Mouse (Mus musculus): ENCODE results near the gene Rreb1. TPM values are rescaled to one million over a fixed set of nuclear protein-coding genes. Genes with fewer than 3 reads are reported as not detected.
A peak's percentile ranks its signal among the peaks of the same experiment; 100 is the strongest.

Rreb1 gene
- total and polyA plus RNA-seq, 3 experiments = 8.1 to 34.0 TPM; not detected in 1

DNA sequence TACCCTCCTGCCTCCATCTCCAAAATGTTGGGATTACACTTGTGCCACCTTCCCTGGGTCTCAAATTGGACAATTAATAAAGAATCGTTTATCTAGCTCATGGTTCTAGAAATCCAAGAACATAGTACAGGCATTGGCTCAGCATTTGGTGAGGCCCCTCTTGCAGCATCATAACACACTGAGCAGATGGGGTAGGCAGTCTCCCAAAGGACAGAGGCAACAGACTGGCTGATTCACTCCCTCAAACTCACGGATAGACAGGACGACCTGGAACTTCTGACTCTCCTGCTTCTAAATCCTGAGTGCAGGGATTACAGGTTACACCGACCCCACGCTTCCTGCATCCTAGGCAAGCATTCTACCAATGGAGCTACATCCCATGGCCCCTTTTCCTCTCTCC, 38.5 kb downstream of the Rreb1 start:
- H3K36me3 ChIP-seq (ENCODE audit: control insufficient read depth in 1 of 2, insufficient read depth in 2 of 2, low read length in 2 of 2) = peaks cover 0 to 7% of the 10 kb centered on the region in 2 experiments; a peak in 2 of 4 replicates
- no peak overlapping the region for H3K4me3 ChIP-seq (ENCODE audit: control insufficient read depth in 1 of 2, insufficient read depth in 1 of 2, low read depth in 2 of 2, low read length in 2 of 2)
- H3K9ac ChIP-seq (ENCODE audit: control insufficient read depth, low read depth, low read length, poor library complexity, severe bottlenecking) = no peak overlapping the region
- DNase-seq (ENCODE audit: low read depth, low spot score) = no peak
- TF ChIP-seq RCOR1 (IDR thresholded peaks at IDR 0.05; ENCODE audit: low read depth, low read length) (no peak), MAZ (IDR thresholded peaks at IDR 0.05; ENCODE audit: low read depth, low read length) (no peak), SMC3 (IDR thresholded peaks at IDR 0.05; ENCODE audit: low read depth, low read length) (no peak), MXI1 (IDR thresholded peaks at IDR 0.05; ENCODE audit: low read depth, low read length) (no peak), RAD21 (IDR thresholded peaks at IDR 0.05; ENCODE audit: low read depth, low read length) (no peak), MYC (IDR thresholded peaks at IDR 0.05; ENCODE audit: low read depth, low read length) (no peak), MAFK (IDR thresholded peaks at IDR 0.05; ENCODE audit: borderline replicate concordance, low read depth, low read length) (no peak)
- no peak overlapping the region for H3K27ac ChIP-seq (ENCODE audit: control insufficient read depth, low read depth, low read length)
- no peaks in the 10 kb centered on the region for H3K79me2 ChIP-seq (ENCODE audit: control insufficient read depth, insufficient read depth, low read length, poor library complexity)
- H3K4me1 ChIP-seq (ENCODE audit: control insufficient read depth in 1 of 2, insufficient read depth in 2 of 2, low read length in 2 of 2) = peaks cover 3 to 8% of the 10 kb centered on the region in 2 experiments
- H3K27me3 ChIP-seq (ENCODE audit: control insufficient read depth in 1 of 2, insufficient read depth in 2 of 2, low read length in 2 of 2) = no peaks in the 10 kb centered on the region
- H3K9me3 ChIP-seq (replicated peaks; ENCODE audit: insufficient read depth, low read length) = no peaks in the 10 kb centered on the region

DNA sequence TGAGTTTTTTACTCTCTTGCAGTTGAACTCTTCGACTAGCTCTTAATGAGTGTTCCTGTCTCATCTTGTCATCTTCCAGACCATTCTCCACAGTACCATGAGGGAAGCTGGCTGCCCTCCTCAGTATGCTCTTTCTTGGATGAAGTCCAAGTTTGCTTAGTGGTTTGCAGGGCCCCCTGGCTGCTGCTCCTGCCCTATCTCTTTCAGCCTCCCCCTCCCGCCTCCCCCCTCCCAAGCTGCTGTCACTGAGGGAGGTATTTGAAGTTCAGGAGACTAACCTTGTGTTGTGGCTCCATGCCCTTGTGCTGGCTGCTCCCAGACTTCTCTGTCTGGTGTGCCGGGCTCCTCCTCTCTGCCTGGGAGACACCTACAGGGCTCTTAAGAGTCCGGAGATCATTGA, 43.2 kb downstream of the Rreb1 start:
- TF ChIP-seq CTCF (IDR thresholded peaks at IDR 0.05 in 2 of 3, conservative IDR thresholded peaks at IDR 0.05 in 1 of 3; ENCODE audit: control insufficient read depth in 1 of 3, insufficient read depth in 1 of 3, low read depth in 2 of 3, low read length in 3 of 3, poor library complexity in 1 of 3, severe bottlenecking in 1 of 3) (peak in 2 of 3 experiments; percentile 31 to 37; a peak in 3 of 6 replicates), KAT2A (conservative IDR thresholded peaks at IDR 0.05; ENCODE audit: low read depth, low read length) (no peak), RCOR1 (IDR thresholded peaks at IDR 0.05; ENCODE audit: low read depth, low read length) (peak; percentile 57; the same call in 1 of the 2 replicates), TAL1 (IDR thresholded peaks at IDR 0.05; ENCODE audit: low read length) (peak; percentile 22; the same call in 1 of the 2 replicates), BHLHE40 (IDR thresholded peaks at IDR 0.05; ENCODE audit: borderline replicate concordance, low read depth, low read length) (0 out of 2 replicates have a peak, but pooled peaks have one; percentile 14), SIN3A (IDR thresholded peaks at IDR 0.05; ENCODE audit: low read length) (peak; percentile 80), EP300 (IDR thresholded peaks at IDR 0.05; ENCODE audit: low read depth in 1 of 2, low read length in 2 of 2) (peak; percentile 75 to 78), MAZ (IDR thresholded peaks at IDR 0.05; ENCODE audit: low read depth, low read length) (peak; percentile 99), SMC3 (IDR thresholded peaks at IDR 0.05; ENCODE audit: low read depth, low read length) (peak; percentile 42), RAD21 (IDR thresholded peaks at IDR 0.05; ENCODE audit: low read depth, low read length) (peak; percentile 6; the same call in 1 of the 2 replicates), ZMIZ1 (IDR thresholded peaks at IDR 0.05; ENCODE audit: low read depth, low read length) (no peak), ETS1 (IDR thresholded peaks at IDR 0.05; ENCODE audit: low read depth, low read length) (peak; percentile 78), MYC (IDR thresholded peaks at IDR 0.05; ENCODE audit: low read depth, low read length) (peak; percentile 66; the same call in 1 of the 2 replicates), POLR2A (IDR thresholded peaks at IDR 0.05; ENCODE audit: control insufficient read depth in 1 of 2, insufficient read depth in 1 of 2, low read depth in 1 of 2, low read length in 2 of 2, poor library complexity in 1 of 2) (0 out of 4 replicates have a peak, but pooled peaks of 1 of the 2 experiments have one; percentile 27), MXI1 (IDR thresholded peaks at IDR 0.05; ENCODE audit: low read depth, low read length) (peak; percentile 65), MAX (IDR thresholded peaks at IDR 0.05; ENCODE audit: low read length) (peak; percentile 24; the same call in 1 of the 2 replicates), ELF1 (IDR thresholded peaks at IDR 0.05; ENCODE audit: low read depth, low read length) (0 out of 2 replicates have a peak, but pooled peaks have one; percentile 4), USF1 (IDR thresholded peaks at IDR 0.05; ENCODE audit: low read depth, low read length) (no peak), GABPA (IDR thresholded peaks at IDR 0.05; ENCODE audit: low read depth, low read length) (no peak), TCF12 (IDR thresholded peaks at IDR 0.05; ENCODE audit: low read depth, low read length) (peak; percentile 65)
- H3K9me3 ChIP-seq (replicated peaks; ENCODE audit: insufficient read depth, low read length) = no peaks in the 10 kb centered on the region
- H3K4me3 ChIP-seq (ENCODE audit: control insufficient read depth in 1 of 2, insufficient read depth in 1 of 2, low read depth in 2 of 2, low read length in 2 of 2) = no peak overlapping the region
- peaks cover 5% of the 10 kb centered on the region for H3K79me2 ChIP-seq (ENCODE audit: control insufficient read depth, insufficient read depth, low read length, poor library complexity)
- H3K27me3 ChIP-seq (ENCODE audit: control insufficient read depth in 1 of 2, insufficient read depth in 2 of 2, low read length in 2 of 2) = no peaks in the 10 kb centered on the region
- peak overlapping the region; percentile 15 for H3K27ac ChIP-seq (ENCODE audit: control insufficient read depth, low read depth, low read length)
- H3K9ac ChIP-seq (ENCODE audit: control insufficient read depth, low read depth, low read length, poor library complexity, severe bottlenecking) = no peak overlapping the region
- H3K4me1 ChIP-seq (ENCODE audit: control insufficient read depth in 1 of 2, insufficient read depth in 2 of 2, low read length in 2 of 2) = peaks cover 21 to 27% of the 10 kb centered on the region in 2 experiments
- peak; percentile 90 for DNase-seq (ENCODE audit: low read depth, low spot score)
- peaks cover 0 to 27% of the 10 kb centered on the region in 2 experiments; a peak in 2 of 4 replicates for H3K36me3 ChIP-seq (ENCODE audit: control insufficient read depth in 1 of 2, insufficient read depth in 2 of 2, low read length in 2 of 2)
